Mouse (Mus musculus): ENCODE data around the gene Rnase13.

The Rnase13 gene

DNA sequence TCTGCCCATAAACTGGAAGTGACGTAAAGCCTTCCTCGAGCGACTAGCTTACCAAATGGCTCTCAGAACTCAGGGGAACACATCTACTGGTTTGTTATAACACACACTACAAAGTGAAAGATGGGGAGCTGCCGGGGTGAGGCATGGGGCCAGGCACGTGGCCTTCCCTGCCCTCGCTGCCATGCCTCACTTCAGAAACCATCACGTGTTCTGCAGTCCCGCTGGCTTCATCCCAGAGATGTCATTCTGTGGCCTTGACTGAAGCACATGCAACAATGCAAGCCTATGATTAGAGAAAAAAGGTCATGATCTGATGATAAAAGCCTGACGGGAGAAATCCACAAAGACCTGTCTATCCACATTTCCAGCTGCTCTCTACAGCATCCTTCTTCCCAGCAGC, 50.8 kb downstream of the Rnase13 start:
- no peak for DNase-seq
